Mouse (Mus musculus): Measurements from ENCODE around the gene Aox2. TPM values are rescaled to one million over a fixed set of nuclear protein-coding genes. Genes with fewer than 3 reads are reported as not detected.

The Aox2 gene
- polyA plus RNA-seq, 1 experiment, result not detected

GRCm38 (mm10) chr1:58280939-58281624, 3.0 kb downstream of the Aox2 start:
- H3K4me1 ChIP-seq (ENCODE audit: control insufficient read depth, insufficient read depth, low read length), result no peaks in the 10 kb centered on the region; the same call in 1 of the 2 replicates
- no peak overlapping the region for H3K27ac ChIP-seq (ENCODE audit: insufficient read depth, low read length)
- no peak overlapping the region for H3K4me3 ChIP-seq (ENCODE audit: insufficient read depth, low read length)
- TF ChIP-seq CTCF (IDR thresholded peaks at IDR 0.05; ENCODE audit: extremely low read depth, insufficient read depth, low read length) (no peak), POLR2A (IDR thresholded peaks at IDR 0.05; ENCODE audit: extremely low read depth, insufficient read depth, low read length) (no peak)

- Histone ChIP-seq H3K27ac (ENCODE audit: insufficient read depth, low read length) (no peak overlapping the region), H3K4me3 (ENCODE audit: insufficient read depth, low read length) (no peak overlapping the region), H3K4me1 (ENCODE audit: control insufficient read depth, insufficient read depth, low read length) (no peaks in the 10 kb centered on the region; the same call in 1 of the 2 replicates)
- TF ChIP-seq CTCF (IDR thresholded peaks at IDR 0.05; ENCODE audit: extremely low read depth, insufficient read depth, low read length) (no peak), POLR2A (IDR thresholded peaks at IDR 0.05; ENCODE audit: extremely low read depth, insufficient read depth, low read length) (no peak)
Observed at GRCm38 (mm10) chr1:58281625-58281988, 3.5 kb downstream of the Aox2 start.

GRCm38 (mm10) chr1:58284505-58284904, 6.4 kb downstream of the Aox2 start:
- Histone ChIP-seq H3K4me1 (ENCODE audit: control insufficient read depth, insufficient read depth, low read length) (no peaks in the 10 kb centered on the region; the same call in 1 of the 2 replicates), H3K4me3 (ENCODE audit: insufficient read depth, low read length) (no peak overlapping the region), H3K27ac (ENCODE audit: insufficient read depth, low read length) (no peak overlapping the region)
- TF ChIP-seq CTCF (IDR thresholded peaks at IDR 0.05; ENCODE audit: extremely low read depth, insufficient read depth, low read length) (no peak), POLR2A (IDR thresholded peaks at IDR 0.05; ENCODE audit: extremely low read depth, insufficient read depth, low read length) (no peak)

GRCm38 (mm10) chr1:58288091-58288490, 10.0 kb downstream of the Aox2 start:
- Histone ChIP-seq H3K4me1 (ENCODE audit: control insufficient read depth, insufficient read depth, low read length) (no peaks in the 10 kb centered on the region; the same call in 1 of the 2 replicates), H3K27ac (ENCODE audit: insufficient read depth, low read length) (no peak overlapping the region), H3K4me3 (ENCODE audit: insufficient read depth, low read length) (no peak overlapping the region)
- TF ChIP-seq CTCF (IDR thresholded peaks at IDR 0.05; ENCODE audit: extremely low read depth, insufficient read depth, low read length) (no peak), POLR2A (IDR thresholded peaks at IDR 0.05; ENCODE audit: extremely low read depth, insufficient read depth, low read length) (no peak)

- Histone ChIP-seq H3K4me3 (ENCODE audit: insufficient read depth, low read length) (no peak overlapping the region), H3K27ac (ENCODE audit: insufficient read depth, low read length) (no peak overlapping the region), H3K4me1 (ENCODE audit: control insufficient read depth, insufficient read depth, low read length) (no peaks in the 10 kb centered on the region)
- no peak for TF ChIP-seq POLR2A (IDR thresholded peaks at IDR 0.05; ENCODE audit: extremely low read depth, insufficient read depth, low read length)
- TF ChIP-seq CTCF (IDR thresholded peaks at IDR 0.05; ENCODE audit: extremely low read depth, insufficient read depth, low read length), result no peak
Observed at GRCm38 (mm10) chr1:58289863-58290469, 11.8 kb downstream of the Aox2 start.

GRCm38 (mm10) chr1:58291394-58292300, 13.5 kb downstream of the Aox2 start:
- Histone ChIP-seq H3K4me3 (ENCODE audit: insufficient read depth, low read length) (no peak overlapping the region), H3K4me1 (ENCODE audit: control insufficient read depth, insufficient read depth, low read length) (no peaks in the 10 kb centered on the region), H3K27ac (ENCODE audit: insufficient read depth, low read length) (no peak overlapping the region)
- TF ChIP-seq POLR2A (IDR thresholded peaks at IDR 0.05; ENCODE audit: extremely low read depth, insufficient read depth, low read length), result no peak
- no peak for TF ChIP-seq CTCF (IDR thresholded peaks at IDR 0.05; ENCODE audit: extremely low read depth, insufficient read depth, low read length)

- TF ChIP-seq POLR2A (IDR thresholded peaks at IDR 0.05; ENCODE audit: extremely low read depth, insufficient read depth, low read length) (no peak), CTCF (IDR thresholded peaks at IDR 0.05; ENCODE audit: extremely low read depth, insufficient read depth, low read length) (no peak)
- Histone ChIP-seq H3K4me3 (ENCODE audit: insufficient read depth, low read length) (no peak overlapping the region), H3K27ac (ENCODE audit: insufficient read depth, low read length) (no peak overlapping the region), H3K4me1 (ENCODE audit: control insufficient read depth, insufficient read depth, low read length) (no peaks in the 10 kb centered on the region)
Observed at GRCm38 (mm10) chr1:58294730-58295129, 16.6 kb downstream of the Aox2 start.

GRCm38 (mm10) chr1:58296278-58296677, 18.2 kb downstream of the Aox2 start:
- H3K4me1 ChIP-seq (ENCODE audit: control insufficient read depth, insufficient read depth, low read length), result no peaks in the 10 kb centered on the region
- no peak overlapping the region for H3K4me3 ChIP-seq (ENCODE audit: insufficient read depth, low read length)
- no peak overlapping the region for H3K27ac ChIP-seq (ENCODE audit: insufficient read depth, low read length)
- TF ChIP-seq POLR2A (IDR thresholded peaks at IDR 0.05; ENCODE audit: extremely low read depth, insufficient read depth, low read length) (no peak), CTCF (IDR thresholded peaks at IDR 0.05; ENCODE audit: extremely low read depth, insufficient read depth, low read length) (peak; percentile 90)

- Histone ChIP-seq H3K27ac (ENCODE audit: insufficient read depth, low read length) (no peak overlapping the region), H3K4me3 (ENCODE audit: insufficient read depth, low read length) (no peak overlapping the region), H3K4me1 (ENCODE audit: control insufficient read depth, insufficient read depth, low read length) (no peaks in the 10 kb centered on the region)
- TF ChIP-seq POLR2A (IDR thresholded peaks at IDR 0.05; ENCODE audit: extremely low read depth, insufficient read depth, low read length), result no peak
- no peak for TF ChIP-seq CTCF (IDR thresholded peaks at IDR 0.05; ENCODE audit: extremely low read depth, insufficient read depth, low read length)
Observed at GRCm38 (mm10) chr1:58296821-58297220, 18.7 kb downstream of the Aox2 start.
